Mouse (Mus musculus) stomach, embryonic 15.5 days (tissue): ENCODE results near the gene Simc1. TPM values are rescaled to one million over a fixed set of nuclear protein-coding genes. Genes with fewer than 3 reads are reported as not detected.

Experiments
- ATAC-seq: fragments of 200-750 bp; cut with Nextera tagmentation; 2 replicates; pipeline ENCODE4 v1.8.0; 2017; ENCODE audit warnings: low read depth, moderate number of reproducible peaks, moderate TSS enrichment; ENCODE audit not compliant: insufficient read depth, low FRiP score
- H3K27ac ChIP-seq: fragments of 300-500 bp; sonication (generic); 2 replicates; pipeline ENCODE4 v1.5.1; 2015; ENCODE audit warnings: mild to moderate bottlenecking, inconsistent platforms
- H3K27me3 ChIP-seq: fragments of 300-500 bp; sonication (generic); replicated peaks from 2 replicates; pipeline ENCODE4 v1.6.1; 2015; ENCODE audit warnings: inconsistent platforms
- H3K36me3 ChIP-seq: fragments of 300-500 bp; sonication (generic); 2 replicates; pipeline ENCODE4 v1.6.1; 2015; ENCODE audit warnings: inconsistent platforms
- H3K4me1 ChIP-seq: fragments of 300-500 bp; sonication (generic); 2 replicates; pipeline ENCODE4 v1.6.1; 2015; ENCODE audit warnings: inconsistent platforms
- H3K4me2 ChIP-seq: fragments of 300-500 bp; sonication (generic); 2 replicates; pipeline ENCODE4 v1.6.1; 2015; ENCODE audit warnings: mild to moderate bottlenecking, inconsistent platforms
- H3K4me3 ChIP-seq: fragments of 300-500 bp; sonication (generic); replicated peaks from 2 replicates; pipeline ENCODE4 v1.5.1; 2015; ENCODE audit warnings: inconsistent platforms
- H3K9ac ChIP-seq: fragments of 300-500 bp; sonication (generic); 2 replicates; pipeline ENCODE4 v1.6.1; 2015; ENCODE audit warnings: inconsistent platforms
- H3K9me3 ChIP-seq: fragments of 300-500 bp; sonication (generic); 2 replicates; pipeline ENCODE4 v1.6.1; 2016; ENCODE audit warnings: inconsistent platforms
- WGBS: fragments of 180-500 bp; shearing (Covaris S2); methylation state at CpG from one replicate; pipeline ENCODE4 v1.1.7; 2015; 5-methylcytosine and 5-hydroxymethylcytosine counted together
- microRNA-seq: library from miRNA; unstranded; fragments of <30 nt; microRNA quantifications from one replicate; pipeline ENCODE4, GENCODE M21; 2016
- polyA plus RNA-seq: library from polyadenylated mRNA; unstranded; fragments of >200 nt; fragmentation: Nextera tagmentation; extraction: Ambion mirVana; gene quantifications from 2 replicates; pipeline ENCODE4 v1.2.1, GENCODE M21; 2015

Gene Simc1
- polyA plus RNA-seq, 1 experiment from 2014 or later = 8.7 TPM

- ATAC-seq = no peak
- no peak overlapping the region for H3K9ac ChIP-seq
- H3K9me3 ChIP-seq = no peaks in the 10 kb centered on the region
- no peaks in the 10 kb centered on the region for H3K27me3 ChIP-seq
- no peak overlapping the region for H3K4me3 ChIP-seq
- 0 out of 2 replicates have a peak, but pooled peaks cover 6% of the 10 kb centered on the region for H3K4me1 ChIP-seq
- H3K27ac ChIP-seq = no peak overlapping the region
- H3K4me2 ChIP-seq = no peak overlapping the region
- peaks cover 2% of the 10 kb centered on the region for H3K36me3 ChIP-seq
- WGBS = 86% methylated on average over 8 of the region's 8 CpGs
These were observed 88.3 kb downstream of the Simc1 start for GRCm38 (mm10) chr13:54591776-54592356.

DNA sequence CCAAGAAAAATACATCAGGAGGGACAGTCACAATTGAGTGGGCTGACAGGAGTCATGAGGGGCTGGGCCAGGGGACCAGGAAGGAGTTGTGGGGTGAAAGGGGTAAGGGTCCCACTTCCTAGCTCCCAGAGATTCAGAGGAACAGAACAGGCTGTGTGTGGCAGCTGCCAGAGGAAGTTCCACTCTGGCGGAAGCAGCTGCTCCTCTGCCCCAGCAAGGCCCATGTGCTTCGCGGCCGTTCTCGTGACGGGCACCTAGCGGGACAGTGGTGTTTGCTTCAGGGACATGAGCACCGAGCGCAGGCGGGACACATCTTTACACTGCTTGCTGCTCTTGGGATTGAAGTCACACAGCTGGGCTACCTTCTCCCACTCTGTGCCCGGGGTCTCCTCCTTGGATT is 90.0 kb downstream of the Simc1 start:
- Histone ChIP-seq H3K27ac (no peak overlapping the region), H3K4me3 (no peak overlapping the region), H3K9me3 (no peaks in the 10 kb centered on the region), H3K9ac (no peak overlapping the region), H3K27me3 (no peaks in the 10 kb centered on the region), H3K36me3 (no peaks in the 10 kb centered on the region; the same call in 1 of the 2 replicates), H3K4me1 (0 out of 2 replicates have a peak, but pooled peaks cover 2% of the 10 kb centered on the region), H3K4me2 (no peak overlapping the region)
- no peak for ATAC-seq
- WGBS = 85% methylated on average over 11 of the region's 11 CpGs

- no peaks in the 10 kb centered on the region for H3K9me3 ChIP-seq
- H3K4me1 ChIP-seq = no peaks in the 10 kb centered on the region
- H3K4me3 ChIP-seq = no peak overlapping the region
- H3K4me2 ChIP-seq = no peak overlapping the region
- ATAC-seq = no peak
- no peaks in the 10 kb centered on the region; the same call in 1 of the 2 replicates for H3K36me3 ChIP-seq
- 76% methylated on average over 8 of the region's 8 CpGs for WGBS
- no peaks in the 10 kb centered on the region for H3K27me3 ChIP-seq
- H3K9ac ChIP-seq = no peak overlapping the region
- H3K27ac ChIP-seq = no peak overlapping the region
These were observed 92.6 kb downstream of the Simc1 start for GRCm38 (mm10) chr13:54596107-54596690.

- no peak overlapping the region for H3K9ac ChIP-seq
- H3K4me1 ChIP-seq = no peaks in the 10 kb centered on the region
- no peak overlapping the region for H3K4me3 ChIP-seq
- no peak overlapping the region for H3K4me2 ChIP-seq
- H3K9me3 ChIP-seq = no peaks in the 10 kb centered on the region
- no peak for ATAC-seq
- H3K27me3 ChIP-seq = no peaks in the 10 kb centered on the region
- no peaks in the 10 kb centered on the region; the same call in 1 of the 2 replicates for H3K36me3 ChIP-seq
- H3K27ac ChIP-seq = no peak overlapping the region
- WGBS = 53% methylated on average over 5 of the region's 5 CpGs
These were observed 93.3 kb downstream of the Simc1 start for GRCm38 (mm10) chr13:54596870-54597269.

GRCm38 (mm10) chr13:54598622-54599143 is 95.1 kb downstream of the Simc1 start:
- Histone ChIP-seq H3K9ac (no peak overlapping the region), H3K9me3 (no peaks in the 10 kb centered on the region), H3K4me1 (no peaks in the 10 kb centered on the region), H3K27me3 (no peaks in the 10 kb centered on the region), H3K36me3 (peaks cover 3% of the 10 kb centered on the region), H3K4me3 (no peak overlapping the region), H3K4me2 (no peak overlapping the region), H3K27ac (no peak overlapping the region)
- WGBS = 84% methylated on average over 12 of the region's 12 CpGs
- no peak for ATAC-seq

Small RNA genes within 50 kb of the gene (microRNA-seq; reads per million reads assigned to microRNA genes)
- gene Gm24195 = not detected

Other genes starting within 250 kb of the Simc1 start
- gene Cplx2, start 132.4 kb upstream of the Simc1 start, polyA plus RNA-seq = 3.9 and 4.0 TPM in 2 replicates
- 104 and 109 TPM in 2 replicates for gene Thoc3, start 34.9 kb upstream of the Simc1 start, polyA plus RNA-seq
- 109 and 115 TPM in 2 replicates for gene 4833439L19Rik, start 61.7 kb downstream of the Simc1 start, polyA plus RNA-seq
- 25.9 and 26.3 TPM in 2 replicates for gene Arl10, start 71.2 kb downstream of the Simc1 start, polyA plus RNA-seq
- gene Nop16, start 86.3 kb downstream of the Simc1 start, polyA plus RNA-seq = 85.9 and 88.2 TPM in 2 replicates
- 193 and 207 TPM in 2 replicates for gene Higd2a, start 86.4 kb downstream of the Simc1 start, polyA plus RNA-seq
- 62.5 and 82.6 TPM in 2 replicates for gene Cltb, start 107.6 kb downstream of the Simc1 start, polyA plus RNA-seq
- 69.9 and 75.3 TPM in 2 replicates for gene Faf2, start 118.0 kb downstream of the Simc1 start, polyA plus RNA-seq
- gene Rnf44, start 190.1 kb downstream of the Simc1 start, polyA plus RNA-seq = 69.1 and 76.4 TPM in 2 replicates
- 7.9 and 8.7 TPM in 2 replicates for gene Cdhr2, start 197.7 kb downstream of the Simc1 start, polyA plus RNA-seq
- gene Gprin1, start 246.1 kb downstream of the Simc1 start, polyA plus RNA-seq = 0.77 and 0.80 TPM in 2 replicates